Mouse (Mus musculus): ENCODE results near the gene Slc9a9.
A peak's percentile ranks its signal among the peaks of the same experiment; 100 is the strongest.

Gene Slc9a9

DNA sequence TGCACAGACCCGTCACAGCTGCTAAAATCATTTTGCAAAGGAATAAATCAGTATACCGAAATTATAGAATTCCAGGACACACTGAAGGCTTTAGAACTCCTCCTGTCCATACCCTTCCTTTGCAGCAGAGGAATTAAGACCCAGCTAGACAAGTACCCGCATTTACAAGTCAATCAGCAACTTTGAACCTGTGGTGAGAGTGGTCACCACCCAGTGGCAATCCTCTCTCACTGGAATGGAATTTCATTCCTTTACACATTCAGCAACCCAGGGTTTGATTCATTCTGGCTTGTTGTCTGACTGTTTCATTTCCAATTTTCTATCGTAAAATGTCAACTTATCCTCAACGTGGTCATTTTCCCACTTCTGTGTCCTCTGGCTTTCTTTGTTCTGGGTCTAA is 67.5 kb downstream of the Slc9a9 start:
- DNase-seq, result no peak

DNA sequence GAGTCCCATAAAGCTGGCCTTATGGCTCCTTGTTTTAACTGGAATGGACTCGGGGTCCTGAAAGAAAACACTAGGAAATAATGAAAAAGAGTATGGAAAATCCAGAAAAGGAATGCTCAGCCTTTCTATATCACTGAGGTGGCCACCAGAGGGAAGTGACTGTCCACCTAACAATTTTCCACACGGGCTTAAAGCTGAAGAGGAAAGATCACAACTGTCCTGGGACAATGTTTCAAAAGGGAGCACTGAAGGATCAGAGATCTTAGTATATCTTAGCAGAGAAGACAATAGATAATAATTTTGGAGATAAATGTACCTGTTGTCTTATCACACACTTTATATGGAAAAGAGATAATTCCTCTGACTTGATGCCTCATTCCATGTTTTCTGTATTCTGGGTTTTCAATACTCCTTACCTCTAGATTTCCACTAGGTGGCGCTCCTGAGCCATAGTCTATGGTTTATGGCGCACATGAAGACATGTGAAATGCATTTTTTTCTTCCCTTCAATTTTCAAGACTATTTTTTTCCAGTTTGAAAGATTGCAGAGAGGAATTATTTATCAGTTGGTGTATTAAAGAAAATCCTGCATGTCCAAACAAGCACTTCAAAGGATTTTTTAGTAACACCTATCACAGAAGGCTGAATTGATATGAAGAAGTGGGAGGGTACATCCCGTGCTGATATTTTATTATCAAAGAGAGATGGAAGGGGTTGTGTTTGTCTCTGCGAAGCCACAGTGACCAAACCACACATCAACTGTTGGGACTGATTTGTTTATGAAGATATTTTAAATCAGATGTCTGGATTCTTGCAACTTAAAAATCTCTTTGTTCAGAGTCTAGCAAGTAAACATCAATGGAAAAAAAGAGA is 69.1 kb downstream of the Slc9a9 start:
- DNase-seq, result peak; percentile 57

DNA sequence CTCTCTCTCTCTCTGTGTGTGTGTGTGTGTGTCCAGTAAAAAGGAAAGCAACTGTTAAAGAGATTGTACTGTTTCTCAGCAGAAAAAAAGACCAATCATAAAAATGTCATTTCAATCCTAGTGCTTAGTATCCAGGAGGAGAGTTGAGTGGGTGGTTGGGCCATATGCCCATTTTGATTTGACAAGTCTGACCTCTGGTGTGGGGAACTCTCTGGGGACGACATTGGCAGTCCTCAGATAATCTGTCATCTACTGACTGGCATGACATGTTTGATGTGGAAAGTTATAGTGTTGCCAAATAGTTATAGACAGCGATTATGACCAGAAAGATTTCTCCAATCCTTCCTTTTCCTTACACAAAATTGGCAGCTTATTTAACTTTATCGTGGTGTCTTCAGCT is 71.1 kb downstream of the Slc9a9 start:
- no peak for DNase-seq

DNA sequence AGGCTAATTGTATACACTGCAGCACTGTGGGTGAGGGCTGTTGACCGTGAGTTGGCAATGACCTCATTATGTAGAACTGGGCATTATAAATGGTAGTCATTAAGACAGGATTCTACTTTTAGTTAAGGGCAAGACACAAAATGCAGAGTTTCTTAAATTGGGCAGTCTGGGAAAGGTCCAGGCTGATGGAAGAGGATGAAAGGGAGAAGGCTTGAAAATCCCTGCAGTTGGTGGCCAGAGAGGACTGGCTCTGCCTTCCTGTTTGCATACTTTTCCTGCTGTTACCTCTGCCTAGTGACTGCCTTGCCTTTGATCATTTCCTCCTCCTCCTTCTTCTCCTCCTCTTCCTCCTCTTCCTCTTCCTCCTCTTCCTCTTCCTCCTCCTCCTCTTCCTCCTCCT is 73.6 kb downstream of the Slc9a9 start:
- no peak for DNase-seq

DNA sequence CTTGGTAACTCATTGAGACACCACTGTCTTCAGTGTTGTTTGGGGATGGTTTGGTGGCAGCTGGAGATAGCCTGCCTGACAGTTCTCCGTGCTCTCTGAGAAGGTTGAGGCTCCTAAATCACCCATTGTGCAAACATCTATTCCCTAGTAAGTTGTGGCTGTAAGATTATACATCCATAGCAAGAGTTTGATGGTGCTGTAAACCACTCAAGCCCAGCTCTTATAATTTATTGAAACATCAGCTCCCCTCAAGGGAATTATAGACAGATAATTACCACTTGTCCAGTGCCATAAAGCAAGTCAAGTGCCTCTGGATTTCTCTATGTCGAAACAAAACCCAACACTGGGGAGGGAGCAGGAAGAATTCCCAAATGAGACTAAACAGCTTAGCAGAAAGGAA is 78.8 kb downstream of the Slc9a9 start:
- no peak for DNase-seq

DNA sequence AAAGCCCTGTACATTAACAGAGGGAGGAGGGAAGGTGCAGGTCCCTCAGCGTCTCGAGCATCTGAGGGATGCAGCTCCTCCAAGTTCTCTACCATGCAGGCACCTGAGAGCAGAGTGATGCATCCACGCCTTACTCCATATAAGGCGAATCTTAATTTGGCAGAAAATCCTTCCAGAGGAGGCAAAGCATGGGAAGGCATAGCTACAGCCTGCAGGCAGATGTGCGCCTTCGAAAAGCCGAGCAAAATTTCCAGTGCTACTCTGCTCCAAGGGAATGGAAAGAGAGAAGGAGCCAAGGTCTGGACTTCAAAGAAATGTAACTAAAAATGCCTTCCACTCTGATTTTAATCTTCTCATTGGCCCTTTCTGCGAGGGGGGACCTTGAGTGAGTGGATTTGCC is 80.5 kb downstream of the Slc9a9 start:
- no peak for DNase-seq

DNA sequence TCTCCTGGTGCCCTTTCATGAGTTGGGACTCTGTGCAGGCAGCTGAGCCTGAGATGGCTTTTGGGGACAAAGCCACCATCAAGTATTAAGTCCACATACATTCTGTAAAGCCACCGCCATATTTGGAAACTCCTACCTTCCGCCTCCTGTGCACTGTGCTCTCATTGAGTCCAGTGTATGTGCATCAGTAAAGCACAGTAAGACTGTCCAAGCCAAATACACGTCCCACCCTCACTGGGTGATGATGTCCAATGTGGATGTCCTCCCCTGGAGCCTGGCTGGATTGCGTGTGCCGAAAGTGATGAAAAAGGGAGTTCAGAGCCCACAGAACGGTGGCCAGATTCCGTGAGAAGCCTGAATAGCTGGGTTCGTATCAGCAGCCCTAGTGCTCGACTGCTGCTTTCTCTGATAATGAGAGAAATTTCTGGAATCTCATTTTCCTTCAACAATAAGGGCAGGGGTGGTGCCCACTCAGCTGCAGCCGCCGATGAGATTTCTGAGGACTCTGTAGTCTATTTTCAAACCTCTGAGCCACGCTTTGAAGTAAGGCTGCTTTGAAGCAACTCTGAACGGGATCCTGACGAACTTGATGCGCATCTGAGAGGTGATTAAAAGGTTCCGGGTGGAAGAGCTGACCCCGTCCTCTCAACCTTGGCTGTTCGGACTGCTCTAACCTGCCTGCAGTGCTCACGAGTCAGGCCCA is 81.4 kb downstream of the Slc9a9 start:
- DNase-seq, result no peak

DNA sequence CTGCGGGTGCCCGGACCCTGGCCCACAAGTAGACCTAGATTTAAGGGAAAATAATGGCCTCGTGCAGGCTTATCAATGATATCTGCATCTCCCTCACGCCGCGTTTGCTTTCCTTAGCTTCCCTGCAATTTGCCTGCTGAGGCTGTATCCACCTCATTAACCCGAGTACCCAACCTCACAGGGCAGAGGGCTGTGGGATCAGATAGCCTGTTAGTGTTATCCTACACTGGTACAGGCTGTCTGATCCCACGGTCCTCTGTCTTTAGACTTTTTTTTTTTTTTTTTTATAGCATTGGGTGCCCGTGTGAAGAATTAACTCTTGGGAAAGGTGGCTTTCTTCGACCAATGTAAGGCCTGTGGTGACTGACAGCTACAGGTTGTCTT is 81.9 kb downstream of the Slc9a9 start:
- DNase-seq, result no peak

DNA sequence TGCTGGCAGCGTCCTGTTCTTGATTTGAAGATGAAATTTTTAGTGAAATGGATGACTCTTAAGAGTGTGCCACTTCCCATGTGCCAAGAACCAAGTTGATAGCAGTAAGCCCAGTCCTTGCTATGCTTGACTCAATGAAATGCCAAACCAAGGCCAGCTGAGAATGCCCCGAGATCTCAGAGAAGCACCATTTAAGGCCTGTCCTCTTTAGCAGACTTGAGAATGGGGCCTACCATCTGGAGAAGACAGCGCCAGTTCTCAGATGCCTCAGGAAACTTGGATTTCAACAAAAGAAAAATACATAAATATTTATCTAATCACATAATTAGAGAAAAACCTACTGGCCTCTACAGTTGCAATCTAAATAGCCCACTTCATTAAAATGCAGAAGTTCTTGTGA is 82.4 kb downstream of the Slc9a9 start:
- DNase-seq, result no peak

DNA sequence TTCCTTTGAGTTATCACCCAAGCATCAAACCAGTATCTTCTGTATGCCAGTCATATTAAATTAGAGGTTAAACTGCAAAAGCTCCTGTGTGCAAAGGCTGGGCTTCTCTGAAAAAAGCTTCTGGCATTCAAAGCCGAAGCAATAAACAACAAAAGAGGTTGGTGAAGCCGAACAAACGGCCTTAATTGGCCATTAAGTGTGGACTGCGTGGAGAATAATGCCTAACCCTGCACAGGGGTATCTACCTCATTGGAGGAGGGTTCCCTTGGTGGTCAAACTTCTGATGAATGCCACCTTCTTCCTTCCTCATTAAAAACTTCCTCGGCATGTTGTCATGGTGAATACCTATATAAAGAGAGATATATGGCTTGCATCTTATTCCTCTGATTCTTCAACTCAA is 90.2 kb downstream of the Slc9a9 start:
- no peak for DNase-seq

DNA sequence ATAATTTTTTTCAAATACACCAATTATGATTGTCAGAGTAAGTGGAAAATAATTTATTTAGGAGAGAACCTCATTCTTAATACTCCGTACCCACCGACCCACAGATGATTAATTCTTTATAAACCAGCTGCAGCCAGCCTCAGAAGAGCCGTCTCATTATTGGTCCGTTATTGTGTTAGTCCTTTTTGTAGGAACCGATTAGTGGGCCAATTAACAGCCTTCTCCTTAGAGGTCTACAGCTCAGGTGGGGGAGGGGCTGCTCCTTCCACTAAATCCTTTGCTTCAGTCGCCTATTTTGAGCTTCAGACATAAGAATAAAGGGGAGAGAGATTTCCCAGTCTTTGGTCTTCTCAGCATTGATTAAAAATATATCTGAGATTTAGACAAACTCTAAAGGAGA is 98.4 kb downstream of the Slc9a9 start:
- no peak for DNase-seq

DNA sequence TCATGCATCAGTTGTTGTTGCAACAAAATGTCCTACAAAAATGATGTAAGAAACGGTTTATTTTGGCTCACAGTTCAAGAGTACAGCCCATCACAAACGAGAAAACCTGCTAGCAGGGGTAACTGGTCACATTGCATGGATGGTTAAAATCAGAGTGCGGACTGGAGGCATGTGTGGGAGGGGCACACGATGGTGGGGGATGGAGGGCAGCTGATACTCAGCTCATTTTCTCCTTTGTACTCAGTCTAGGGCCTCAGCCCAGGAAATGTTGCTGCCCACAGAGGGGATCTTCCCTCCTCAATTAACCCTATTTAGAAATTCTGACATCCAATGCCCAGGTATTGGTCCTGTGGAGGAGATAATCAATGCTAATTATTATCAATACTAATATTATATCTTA is 98.8 kb downstream of the Slc9a9 start:
- no peak for DNase-seq

DNA sequence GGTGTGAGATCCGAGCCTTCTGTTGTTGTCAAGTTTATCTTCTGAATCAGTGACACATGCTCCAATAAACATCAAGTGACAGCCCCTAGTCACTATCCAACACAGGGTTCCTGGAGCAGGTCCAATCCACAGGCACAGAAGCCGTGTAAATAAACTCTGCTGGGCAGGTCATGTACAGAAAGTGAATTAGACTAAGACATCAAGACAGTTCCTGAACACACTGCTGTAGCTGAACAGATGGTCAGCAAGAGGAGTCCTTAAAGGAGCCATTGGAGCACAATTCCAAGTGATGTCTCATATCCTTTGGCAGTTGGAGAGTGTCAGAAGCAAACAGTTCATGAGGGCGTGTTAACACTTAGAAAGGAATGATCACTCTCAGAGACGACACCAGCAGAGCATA is 103.6 kb downstream of the Slc9a9 start:
- no peak for DNase-seq

DNA sequence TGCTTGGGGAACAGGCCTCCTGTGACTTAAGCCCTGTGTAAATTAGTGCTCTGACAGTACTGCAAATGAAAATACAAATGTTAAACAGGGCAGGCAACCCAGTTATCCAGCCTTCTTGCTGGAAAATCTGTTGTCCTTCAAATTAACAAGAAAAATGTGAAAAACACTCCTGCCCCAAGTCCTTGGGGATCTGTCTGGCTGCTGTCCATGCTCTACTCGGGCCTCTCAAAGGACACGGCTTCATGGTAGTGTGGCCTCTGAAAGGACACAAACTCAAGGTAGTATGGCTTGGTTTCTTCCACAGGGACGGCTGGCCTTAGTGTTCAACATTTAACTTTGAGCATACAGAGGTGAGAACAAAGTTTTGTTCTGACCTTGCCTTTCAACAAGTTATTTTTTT is 118.6 kb downstream of the Slc9a9 start:
- no peak for DNase-seq

DNA sequence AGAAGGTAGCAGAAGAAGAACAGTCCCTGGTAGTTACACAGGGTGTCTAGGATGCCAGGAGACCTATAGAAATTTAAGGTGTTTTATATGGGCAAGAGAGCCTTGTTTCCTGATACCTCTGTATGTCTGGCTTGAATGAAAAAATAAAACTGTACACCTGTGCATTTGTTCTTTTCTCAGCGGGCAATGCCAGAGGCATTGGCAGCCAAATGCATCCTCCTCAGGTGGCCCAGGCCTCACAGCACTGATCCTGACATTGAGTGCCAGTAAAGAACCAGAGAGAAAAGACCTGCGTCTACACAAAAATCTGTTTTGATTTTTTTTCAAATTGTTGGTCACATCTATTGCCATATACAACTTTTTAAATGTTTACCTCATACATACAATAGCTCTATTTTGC is 121.3 kb downstream of the Slc9a9 start:
- no peak for DNase-seq

DNA sequence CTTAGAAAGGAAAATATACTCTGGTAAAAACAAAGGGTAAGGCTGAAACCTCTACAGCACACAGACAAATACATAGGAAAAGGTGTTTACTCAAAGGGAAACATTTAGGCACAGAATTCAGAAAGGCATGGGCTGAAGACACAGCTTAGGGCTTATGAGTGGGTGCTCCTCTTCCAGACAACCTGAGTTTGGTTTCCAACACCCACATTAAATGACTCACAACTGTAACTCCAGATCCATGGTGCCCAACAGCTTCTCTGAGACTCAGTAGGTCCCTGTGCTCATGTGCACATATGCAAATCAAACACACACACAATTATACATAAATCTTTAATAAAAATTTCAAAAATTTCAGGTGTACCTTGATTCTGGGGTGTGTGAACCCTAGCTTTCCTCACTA is 133.4 kb downstream of the Slc9a9 start:
- DNase-seq, result no peak

DNA sequence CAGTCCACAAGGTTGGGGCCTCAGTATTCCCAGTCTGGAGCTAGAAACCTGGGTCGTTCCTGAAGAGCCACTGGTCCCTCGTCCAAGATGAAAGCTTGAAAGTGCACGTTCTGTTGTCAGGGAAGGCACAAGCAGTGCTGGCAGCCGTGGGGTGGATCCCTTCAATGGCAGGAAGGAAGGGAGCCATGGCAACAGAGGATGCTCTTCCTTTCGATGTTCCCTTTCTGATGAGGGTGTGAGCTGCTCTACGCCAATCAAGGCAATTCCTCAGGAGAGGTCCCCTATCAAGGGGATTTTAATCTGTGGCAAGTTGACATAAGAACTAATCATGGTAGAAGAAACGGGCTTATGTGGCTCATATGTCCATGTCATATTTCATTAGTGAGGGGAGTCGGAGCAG is 135.8 kb downstream of the Slc9a9 start:
- DNase-seq, result no peak

DNA sequence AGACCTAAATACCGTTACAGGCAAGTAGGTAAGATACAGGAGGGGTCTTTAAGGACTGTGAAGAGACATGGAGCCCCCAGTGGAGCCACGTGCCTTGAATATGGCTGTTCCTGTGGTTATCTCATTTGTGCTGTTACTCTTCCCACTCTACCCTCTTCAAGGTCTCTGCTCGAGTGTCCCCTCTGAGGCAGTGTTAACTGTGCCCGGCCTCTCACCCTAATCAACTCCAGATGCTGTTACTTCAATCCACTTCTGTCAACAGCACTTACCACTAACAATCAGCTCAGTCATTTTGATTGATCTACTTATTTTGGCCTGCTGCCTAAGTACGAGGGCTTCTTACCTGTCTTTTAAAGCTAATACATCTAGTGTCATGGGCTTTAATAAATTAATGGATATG is 145.8 kb downstream of the Slc9a9 start:
- DNase-seq, result no peak

DNA sequence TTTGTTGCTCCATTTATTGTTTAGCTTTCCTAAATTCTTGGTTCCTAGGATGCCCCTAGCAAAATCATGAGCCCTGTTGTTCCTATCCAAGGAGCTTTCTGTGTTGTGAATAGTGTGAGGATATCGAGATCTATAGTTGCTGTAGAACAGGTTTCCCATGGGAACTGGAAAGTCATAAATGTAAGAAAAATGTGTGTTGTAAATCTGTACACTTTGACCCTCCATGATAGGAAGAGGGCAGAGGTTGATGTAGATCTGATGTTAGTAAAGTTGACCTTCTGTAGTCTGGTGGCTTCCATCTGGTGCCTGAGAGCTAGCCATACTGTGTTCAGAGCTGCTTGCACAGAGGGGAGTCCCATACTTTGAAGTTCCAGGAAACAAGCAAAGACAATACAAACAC is 151.6 kb downstream of the Slc9a9 start:
- no peak for DNase-seq

DNA sequence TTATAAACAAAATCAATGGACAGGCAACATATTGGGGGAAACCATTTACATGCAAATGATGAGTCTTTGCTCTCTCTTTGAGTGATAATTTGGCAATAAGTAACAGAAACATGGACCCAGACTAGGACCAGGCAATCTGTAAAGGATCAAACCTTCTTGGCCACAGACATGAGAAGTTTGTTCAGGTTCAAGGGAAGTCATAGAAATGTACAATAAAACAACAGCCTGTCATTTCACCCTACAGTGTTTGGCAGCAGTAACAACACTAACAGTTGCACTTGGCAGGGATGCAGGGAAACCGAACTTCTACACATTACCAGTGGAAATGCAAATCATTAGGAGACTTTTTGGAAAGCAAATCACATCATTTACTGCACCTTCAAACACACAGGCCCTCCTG is 164.1 kb downstream of the Slc9a9 start:
- no peak for DNase-seq

DNA sequence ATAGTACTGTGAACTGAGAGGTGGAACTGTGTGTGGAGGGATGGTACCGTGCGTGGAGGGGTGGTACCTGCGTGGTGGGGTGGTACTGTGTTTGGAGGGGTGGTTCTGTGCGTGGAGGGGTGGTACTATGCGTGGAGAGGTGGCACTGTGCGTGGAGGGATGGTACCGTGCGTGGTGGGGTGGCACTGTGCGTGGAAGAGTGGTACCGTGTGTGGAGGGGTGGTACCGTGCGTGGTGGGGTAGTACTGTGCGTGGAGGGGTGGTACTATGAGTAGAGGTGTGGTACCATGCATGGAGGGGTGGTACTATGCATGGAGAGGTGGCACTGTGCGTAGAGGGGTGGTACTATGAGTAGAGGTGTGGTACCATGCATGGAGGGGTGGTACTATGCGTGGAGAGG is 167.7 kb downstream of the Slc9a9 start:
- no peak for DNase-seq

DNA sequence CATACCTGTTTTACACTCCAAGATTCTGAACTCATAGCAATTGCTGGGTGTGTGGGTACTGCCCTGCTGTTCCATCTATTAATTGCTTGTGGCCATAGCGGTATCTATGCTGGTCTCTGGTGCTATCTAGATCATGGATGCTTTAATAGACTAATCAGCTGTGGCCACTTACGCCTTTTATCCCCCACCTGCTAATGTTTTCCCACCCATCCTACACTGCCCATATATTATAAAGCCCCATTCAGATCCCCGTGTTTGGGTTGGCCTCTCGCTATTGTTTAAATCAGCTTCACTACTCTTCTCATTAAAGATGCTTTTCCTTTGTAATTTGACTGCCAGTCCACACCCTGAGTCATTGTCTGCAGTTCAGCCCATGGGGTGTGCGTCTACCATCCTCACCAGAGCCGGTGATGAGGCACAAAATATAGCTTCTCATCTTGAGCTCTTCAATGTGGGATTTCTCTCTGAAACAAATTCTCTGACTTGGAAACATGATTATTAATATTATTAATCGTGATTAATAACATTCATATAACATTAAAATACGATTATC is 168.8 kb downstream of the Slc9a9 start:
- no peak for DNase-seq

DNA sequence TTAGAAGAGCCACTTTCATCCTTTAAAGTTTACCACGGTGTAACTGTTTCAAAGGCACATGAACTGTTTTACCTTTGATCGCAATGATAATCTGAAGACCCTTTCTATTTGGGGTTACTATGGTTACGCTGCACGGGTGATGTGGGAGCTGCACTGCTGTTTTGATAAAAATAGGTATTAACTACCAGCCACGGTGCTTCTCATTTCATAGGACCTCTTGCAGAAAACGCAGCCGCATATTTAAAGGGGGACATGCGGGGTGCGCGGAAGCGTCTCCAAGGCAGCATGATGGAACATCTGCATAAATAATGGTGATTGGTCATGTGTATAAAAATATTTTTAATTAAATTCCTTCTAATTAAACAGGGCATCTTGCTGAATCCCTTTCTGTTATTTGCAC is 169.5 kb downstream of the Slc9a9 start:
- no peak for DNase-seq

DNA sequence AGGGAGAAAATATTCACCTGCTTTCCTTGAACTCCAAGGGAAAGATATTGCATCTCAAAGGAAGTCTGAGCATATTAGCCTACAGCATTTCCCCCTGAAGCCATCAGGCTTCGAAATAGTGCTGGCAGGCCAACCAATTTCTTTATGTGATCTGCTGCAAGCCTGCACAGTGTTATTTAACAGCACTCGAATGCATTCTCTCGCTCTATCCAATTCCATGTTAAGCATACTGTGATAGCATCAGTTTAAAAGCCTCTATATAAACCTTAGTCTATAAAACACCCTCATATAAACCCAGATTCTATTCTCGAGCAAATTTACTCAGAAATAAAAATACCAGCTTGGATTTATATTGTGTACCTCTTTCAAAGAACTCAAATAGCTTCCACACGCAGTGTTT is 170.7 kb downstream of the Slc9a9 start:
- DNase-seq, result no peak

Data from right cerebral cortex, postnatal 25 days (tissue).